Mouse (Mus musculus) activated CD4-positive, CD25-positive, alpha-beta regulatory T cell, adult 4 months (primary cell): ENCODE data around the gene Stat5a. TPM values are rescaled to one million over a fixed set of nuclear protein-coding genes. Genes with fewer than 3 reads are reported as not detected.

ENCODE experiments used
- ATAC-seq: one replicate; pipeline ENCODE4 v1.8.0; 2017
- polyA plus RNA-seq, 2 experiments: library from polyadenylated mRNA; unstranded; fragments of 100-300 nt; shearing (Covaris generic); gene quantifications; one replicate each; pipeline ENCODE4 v1.2.1; 2017

Stat5a gene
- polyA plus RNA-seq, result 10 to 100 TPM; 23.8 to 37.0 TPM

DNA sequence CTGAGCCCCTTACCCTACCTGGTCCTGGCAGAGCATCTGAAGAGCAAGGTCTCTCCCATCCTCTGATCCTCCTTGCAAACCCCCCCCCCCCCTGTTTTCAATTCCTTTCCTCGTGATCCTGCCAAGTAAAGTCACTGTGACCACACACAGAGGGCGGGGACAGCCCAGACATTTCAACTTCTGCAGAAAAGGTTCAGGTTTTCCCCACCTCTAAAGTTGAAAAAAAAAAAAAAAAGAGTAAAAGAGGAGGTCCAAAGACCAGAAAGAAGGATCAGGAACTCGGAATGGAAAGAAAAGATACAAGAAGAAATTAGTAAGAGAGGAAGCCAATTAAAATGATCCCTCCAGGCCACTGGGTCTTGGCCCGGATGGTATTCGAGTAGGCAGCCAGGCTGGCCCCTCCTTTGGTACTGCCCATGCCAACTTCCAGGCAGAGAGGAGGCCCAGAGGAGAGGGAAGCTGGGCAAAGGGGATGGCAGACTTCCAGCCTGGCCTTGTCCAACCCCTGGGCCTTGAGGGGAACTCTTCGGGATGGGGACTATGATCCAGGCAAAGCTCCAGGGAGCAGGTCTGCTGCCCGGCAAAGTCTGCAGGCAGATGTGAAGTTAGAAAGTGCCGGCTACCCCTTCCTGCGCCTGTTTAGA lies at the start of gene Stat5a:
Gene Stat5a, plus strand, starts transcription at position 417 of the 644 bp plus-strand sequence.
- ATAC-seq, result no peak

DNA sequence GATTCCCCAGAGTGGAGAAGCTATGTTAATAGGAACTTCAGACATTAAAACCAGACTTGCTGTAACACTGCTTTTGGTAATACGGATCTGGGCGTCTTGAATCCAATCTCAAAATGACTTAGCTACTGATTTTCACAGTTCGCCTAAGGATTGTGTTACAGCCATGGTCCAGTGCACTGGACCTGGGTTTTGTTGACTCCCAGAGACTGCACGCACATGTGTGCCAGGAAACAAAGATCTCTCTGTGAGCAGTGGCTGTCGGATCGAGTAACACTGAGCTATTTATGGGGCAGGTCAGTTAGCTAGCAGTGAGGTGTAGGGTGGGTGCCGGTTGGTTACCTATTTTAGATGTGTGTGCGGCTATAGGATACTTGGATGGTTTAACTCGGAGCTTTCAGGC lies 48.6 kb upstream of the Stat5a start:
- ATAC-seq, result no peak

DNA sequence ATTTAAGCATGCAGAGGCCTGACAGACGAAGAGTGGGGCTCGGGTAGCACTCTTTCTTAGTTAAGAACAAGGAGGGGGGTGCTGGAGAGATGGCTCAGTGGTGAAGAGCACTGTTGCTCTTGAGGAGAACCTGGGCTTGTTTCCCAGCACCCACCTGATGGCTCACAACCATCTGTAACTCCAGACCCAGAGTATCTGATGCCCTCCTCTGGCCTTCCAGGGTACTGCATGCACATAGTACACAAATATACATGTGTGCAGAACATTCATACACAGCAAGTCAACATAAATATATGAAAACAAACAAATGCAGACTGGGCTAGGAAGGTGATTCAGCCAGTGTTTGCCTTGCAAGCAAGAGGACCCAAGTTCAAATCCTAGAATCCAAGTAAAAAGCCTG lies 48.0 kb upstream of the Stat5a start:
- ATAC-seq, result no peak

DNA sequence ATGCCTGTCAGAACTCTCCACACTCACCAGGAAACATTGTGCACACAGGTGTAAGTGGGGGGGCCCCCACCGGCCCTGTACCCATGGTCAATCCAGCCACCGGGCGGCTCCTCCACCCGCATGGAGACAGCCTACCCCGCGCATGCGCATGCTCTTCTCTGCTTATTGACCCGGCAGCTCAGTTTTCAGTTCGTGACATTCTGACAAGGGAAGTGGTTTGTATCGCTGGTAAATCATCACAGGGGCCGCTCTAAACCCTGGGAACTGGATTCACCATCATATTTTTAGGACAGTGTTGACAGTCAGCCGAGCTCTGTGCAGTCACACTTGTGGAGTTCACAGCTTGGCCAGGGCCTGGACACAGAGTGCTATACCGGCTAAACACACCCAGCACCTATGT lies 44.7 kb upstream of the Stat5a start:
- ATAC-seq, result peak; percentile 81

DNA sequence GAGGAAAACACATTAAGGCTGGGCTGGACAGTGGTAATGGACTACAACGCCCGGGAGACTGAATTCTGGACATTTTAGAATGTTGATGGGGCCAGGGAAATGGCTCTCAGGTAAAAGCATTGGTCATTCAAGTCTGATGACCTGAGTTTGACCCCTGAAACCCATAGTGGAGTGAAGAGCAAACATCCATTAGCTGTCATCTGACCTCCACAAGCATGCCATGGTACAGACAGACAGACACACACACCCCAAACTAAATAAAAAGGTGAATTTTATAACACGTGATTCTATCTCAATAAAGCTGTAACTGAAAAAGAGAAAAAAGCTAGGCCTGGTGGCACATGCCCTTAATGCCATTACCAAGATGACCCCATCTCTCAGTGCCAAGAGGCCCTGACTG lies 42.8 kb upstream of the Stat5a start:
- no peak for ATAC-seq

DNA sequence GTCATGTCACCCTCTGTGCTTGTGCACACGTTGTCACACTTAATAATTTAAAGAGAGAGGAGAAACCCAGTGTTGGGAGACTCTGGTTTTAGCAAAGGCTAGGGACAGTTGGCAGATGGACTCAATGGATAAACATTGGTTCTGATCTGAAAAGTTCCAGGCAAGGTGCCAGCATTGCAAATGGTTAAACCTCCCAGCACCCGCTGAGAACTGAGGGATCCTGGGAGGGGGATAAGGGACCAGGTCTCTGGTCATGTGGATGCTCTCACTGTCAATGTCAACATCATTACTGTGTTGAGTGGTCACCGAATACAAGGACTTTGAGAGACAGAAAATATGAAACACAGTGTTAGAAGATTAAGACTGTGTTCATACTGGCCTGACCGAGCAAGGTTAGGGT lies 42.4 kb upstream of the Stat5a start:
- ATAC-seq, result no peak

DNA sequence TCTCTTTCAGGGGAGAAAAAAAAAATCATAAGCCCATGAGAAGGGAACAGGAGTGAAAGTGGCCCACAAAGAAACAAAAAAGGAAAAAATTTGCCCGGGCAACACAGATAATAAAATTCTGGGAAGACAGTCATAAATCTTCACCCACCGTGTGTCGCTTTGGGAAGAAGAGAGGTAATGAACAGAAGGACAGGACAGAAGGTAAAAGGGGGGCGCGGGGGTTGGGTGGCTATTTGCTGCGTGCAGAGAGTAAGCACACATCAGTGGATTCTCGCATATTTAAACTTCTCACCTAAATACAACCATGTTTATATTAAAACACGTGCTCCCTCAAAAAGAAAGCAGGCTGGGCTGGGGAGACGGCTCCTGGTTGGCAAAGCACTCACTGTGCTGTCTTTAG lies 41.8 kb upstream of the Stat5a start:
- ATAC-seq, result no peak

DNA sequence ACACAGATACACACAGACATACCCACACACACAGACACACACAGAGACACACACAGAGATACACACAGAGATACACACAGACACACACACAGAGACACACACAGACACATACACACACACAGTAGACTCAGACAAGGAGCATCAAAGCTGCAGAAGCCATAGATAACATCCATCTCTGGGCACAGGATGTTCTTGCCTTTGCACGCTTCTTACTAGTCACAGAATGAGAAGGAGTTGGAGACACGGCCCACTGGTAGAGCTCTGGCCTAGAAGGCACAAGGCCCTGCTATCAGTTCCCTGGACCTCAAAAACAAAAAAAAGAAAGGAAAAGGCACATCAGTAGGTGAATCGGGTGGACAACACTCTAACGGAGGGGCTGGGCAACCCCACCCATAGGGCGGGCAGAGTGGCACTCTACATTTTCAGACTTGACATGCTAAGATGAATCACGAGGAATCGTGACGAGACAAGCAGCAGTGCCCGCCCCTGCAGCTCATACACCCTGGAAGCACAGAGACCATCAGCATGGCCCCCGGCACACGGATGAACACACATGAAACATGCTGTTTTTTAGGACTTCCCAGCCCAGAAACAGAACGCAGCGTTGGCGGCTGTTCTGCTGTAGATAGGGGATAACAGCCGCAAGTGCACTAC lies 40.7 kb upstream of the Stat5a start:
- ATAC-seq, result peak; percentile 34

DNA sequence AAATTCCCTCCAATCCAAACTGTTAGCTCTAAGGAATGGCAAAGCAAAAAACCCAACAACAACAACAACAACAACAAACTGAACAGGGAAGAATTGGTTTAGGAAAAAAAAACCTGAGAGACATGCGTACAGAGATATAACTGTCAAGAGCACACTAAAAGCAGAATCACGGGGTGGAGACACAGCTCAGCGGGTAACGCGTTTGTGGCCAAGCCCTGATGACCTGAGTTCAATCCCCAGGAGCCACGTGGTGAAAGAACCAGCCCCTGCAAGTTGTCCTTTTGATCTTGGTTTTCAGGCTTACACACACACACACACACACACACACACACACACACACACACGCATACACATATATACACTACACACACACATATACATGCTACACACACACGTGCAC lies 40.1 kb upstream of the Stat5a start:
- ATAC-seq, result no peak

DNA sequence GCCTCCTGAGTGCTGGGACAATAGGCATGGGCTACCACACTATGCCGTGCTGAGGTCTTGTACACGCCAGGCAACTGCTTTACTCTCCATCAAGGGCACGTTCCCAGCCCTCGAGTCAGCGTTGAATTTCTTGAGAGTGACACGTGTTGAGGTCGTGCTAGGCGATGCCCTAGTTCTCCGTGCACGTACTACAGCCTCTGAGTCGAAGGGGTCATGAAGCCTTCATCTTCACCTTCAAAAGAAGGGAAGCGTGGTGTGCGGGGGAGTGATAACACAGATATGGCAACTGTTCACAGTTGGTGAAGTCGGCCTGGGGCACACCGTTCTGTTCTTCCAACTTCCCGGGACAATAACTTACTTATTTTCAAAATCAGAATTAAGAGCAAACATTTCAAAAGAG lies 39.5 kb upstream of the Stat5a start:
- ATAC-seq, result no peak

DNA sequence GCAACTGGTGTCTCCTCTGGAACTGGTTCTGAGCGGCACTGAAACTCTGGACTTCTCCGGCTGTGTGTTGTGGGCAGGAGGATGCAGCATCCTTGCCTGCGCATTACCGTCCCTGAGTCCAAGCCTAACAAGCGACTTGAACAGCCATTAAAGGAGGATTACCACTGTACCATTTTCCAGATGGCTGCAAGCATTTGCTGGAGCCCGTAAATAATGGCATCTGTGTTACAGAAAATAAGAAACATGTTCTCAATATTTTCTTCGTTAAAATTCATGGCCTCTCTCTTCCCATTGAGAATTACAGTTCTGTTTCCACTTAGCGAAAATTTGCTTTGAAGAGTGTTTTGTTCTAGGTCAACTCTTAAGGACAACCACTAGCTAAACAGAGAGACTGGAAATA lies 39.1 kb upstream of the Stat5a start:
- ATAC-seq, result no peak

DNA sequence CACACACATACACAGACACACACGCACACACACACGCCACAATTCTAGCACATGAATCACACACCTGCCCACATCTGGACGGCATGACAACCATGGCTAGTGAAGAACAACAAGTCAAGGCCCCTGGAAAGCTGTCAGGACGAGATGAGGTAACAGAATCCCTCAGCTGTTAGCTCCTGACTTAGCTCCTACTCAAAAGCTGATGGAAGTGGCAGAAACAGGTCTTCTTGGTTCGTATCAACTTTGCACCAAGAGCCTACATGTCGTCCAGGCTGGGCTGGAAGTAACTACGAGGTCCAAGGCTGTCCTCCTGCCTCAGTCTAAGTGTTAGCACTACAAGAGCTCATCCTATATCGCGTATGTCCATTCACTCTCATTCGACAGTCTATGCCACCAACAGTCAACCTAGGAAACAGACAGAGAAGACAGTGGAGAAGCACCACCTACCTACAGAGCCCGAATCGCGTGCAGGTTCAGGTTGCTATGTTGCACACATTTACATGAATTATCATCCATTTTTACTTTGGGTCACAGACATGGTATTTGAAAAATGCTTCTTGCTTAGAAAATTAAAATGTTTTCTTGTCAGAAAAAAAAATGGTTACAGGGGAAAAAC lies 37.4 kb upstream of the Stat5a start:
- no peak for ATAC-seq

DNA sequence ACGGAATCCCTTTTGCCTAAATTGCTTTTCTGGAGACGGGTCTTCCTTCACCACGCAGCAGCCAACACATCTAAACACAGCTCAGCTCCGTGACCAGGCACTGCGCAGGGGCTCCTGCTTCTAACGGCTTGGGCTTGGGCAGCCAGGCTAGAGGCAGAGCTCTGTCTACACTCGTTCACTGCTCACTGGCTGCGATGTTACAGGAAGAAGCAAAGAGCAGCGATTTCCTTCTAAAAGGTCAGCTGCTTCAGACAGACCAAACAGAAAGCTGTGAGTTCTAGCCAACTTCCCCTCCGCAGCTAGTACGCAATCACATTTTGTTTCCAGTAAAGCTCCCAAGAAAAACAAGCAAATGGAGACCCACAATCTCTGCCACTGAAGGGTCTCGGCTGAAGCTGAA lies 36.8 kb upstream of the Stat5a start:
- ATAC-seq, result peak; percentile 67

DNA sequence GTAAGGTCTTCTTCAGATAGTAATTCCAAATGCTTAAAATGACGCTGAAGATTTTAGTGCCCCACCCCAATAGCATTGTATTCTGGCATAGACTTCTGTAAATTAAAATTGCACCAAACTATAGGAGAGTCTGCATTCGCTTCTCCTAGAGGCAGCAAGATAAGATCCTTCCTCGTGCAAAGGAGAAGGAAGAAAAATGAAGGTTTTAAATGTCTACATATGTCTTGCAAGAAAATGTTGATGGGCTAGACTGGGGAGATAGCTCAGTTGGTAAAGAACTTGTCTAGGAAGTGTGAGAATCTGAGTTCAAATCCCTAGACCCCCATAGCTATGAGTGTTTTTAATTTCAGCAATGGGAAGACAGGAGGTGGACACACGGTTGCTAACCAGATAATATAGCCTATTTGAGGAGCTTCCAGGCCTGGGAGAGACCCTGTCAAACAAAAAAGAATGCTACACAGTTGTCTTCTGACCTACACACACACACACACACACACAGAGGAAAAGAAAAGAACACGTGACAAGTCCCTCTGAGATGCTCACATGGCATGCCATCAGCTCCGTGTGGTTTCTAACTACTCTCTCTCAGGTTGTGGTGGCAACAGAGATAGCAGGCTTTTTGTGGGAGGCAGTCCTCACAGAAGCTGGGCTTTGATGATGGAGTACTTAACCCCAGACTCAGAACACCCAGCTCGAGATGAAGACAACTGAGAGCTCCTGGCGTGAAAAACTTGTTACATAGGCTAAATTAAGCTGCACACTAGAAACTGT lies 35.4 kb upstream of the Stat5a start:
- ATAC-seq, result peak; percentile 79

DNA sequence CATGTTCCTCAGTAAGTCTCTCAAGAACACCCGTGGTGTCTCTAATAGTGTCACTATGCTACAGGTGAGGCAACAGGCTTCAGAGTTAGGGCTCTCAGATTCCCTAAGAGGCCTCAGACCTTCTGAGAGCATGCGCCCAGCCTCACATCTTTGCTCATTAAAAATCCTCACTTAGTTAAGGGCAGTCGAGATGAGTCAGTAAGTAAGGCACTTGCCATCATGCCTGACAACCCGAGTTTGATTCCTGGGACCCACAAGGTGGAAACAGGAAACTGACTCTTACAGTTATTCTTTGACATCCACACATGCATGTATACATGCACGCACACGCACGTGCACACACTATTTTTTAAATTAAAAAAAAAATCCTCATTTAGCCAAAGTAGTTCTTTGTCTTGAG lies 34.7 kb upstream of the Stat5a start:
- ATAC-seq, result no peak

DNA sequence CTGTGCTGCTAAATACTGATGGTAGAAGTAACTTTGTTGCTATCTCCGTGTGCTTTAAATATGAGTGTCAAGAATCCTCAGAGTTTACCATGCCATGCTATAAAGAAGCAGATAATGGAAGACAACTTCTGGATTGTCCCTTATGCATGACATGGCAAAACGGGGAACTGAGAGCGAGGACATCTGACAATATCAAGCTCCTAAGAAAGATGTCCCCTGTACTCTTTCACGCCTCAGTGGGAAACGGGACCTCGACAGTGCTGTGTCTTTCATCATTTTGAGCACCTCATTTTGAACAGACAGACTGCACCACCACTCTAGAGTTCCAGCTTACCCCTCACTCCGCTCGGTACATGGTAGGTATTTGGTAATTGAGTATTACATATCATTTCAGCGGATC lies 33.7 kb upstream of the Stat5a start:
- no peak for ATAC-seq

DNA sequence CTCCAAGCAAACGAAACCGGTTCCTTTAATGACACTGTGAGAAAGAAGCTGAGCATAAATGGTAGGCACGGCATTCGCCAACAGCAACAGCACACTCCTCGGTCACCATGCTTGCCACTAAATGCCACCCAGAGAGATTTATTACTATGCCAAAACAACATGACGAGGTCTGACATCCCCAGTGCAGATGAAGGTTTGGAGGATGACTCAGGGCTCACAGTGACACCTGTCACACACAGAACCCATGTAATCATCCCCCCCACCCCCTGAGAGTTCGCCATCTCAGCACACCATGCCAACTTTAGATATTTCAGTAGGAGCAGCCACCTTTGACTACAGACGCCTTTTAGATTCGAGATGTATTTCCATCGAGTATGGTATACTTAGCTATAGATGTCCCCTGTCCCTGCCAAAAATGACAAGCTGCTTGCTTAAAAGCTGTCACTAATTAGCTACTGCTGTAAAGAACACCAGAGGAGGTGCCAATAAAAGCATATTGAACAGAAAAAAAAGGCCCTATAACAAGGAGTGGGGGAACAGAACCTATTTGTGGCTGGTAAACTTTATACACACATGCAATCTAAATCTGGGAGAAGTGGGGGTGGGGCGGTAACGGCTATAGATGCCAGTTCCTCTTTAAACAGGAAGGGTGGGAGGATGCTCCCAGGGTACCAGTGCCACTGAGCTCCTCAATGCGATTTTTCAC lies 32.8 kb upstream of the Stat5a start:
- no peak for ATAC-seq

DNA sequence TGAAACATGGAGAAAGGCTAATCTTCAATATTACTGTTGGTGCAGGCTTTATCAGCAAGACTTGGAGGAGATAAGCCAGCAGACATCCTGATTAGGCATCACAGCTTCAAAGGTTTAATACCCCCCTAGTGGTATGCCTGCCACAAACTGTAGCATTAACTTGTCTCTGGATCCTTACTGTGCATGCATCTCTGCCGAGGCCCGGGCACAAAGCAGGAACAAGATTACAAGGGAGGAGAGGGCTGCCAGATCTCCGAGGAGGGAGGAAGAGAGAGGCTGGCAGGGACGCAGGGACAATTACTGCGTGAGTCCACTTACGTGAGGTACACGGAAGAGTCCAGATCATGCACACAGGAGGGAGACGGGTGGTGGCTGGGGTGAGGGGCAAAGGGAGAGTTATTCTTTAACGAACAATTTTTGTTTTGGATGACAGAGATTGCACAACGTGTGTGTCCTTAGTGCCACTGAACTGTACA lies 30.4 kb upstream of the Stat5a start:
- ATAC-seq, result no peak

DNA sequence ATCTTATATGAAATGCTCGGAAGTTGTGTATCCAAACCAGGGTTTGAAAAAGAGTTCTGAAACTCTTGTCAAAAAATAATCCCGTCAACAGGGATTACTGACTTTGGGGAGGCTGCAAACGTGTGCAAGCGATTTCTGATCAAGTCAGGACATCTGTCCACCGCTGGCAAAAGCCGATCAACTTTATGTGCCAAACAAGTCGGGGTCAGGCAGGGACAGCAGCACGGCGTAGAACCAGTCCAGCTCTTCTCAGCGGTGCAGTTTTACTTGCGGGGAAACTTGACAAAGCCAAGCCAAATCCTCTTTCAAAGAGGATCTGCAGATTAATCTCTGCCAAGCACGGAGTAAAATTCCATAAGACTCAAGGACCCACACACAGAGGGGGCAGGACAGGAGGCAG lies 29.5 kb upstream of the Stat5a start:
- no peak for ATAC-seq

DNA sequence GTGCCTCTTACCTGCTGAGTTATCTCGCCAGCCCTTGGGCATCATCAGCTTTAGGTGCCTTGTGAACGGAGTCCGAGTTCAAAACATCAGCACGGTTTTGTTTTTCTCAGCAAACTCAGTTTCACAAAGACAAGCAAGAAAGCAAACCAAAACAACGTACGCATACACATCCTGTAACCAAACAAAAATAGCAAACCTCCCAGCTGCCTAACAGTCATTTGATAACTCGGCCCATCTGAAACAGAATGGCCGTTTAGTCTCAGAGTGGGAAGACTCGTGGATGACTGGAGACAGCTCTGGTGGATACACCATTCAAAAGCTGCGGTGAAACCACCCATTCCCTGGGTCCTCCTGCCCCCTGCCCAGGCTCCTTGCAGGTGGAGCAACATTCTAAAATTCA lies 27.8 kb upstream of the Stat5a start:
- ATAC-seq, result peak; percentile 38

DNA sequence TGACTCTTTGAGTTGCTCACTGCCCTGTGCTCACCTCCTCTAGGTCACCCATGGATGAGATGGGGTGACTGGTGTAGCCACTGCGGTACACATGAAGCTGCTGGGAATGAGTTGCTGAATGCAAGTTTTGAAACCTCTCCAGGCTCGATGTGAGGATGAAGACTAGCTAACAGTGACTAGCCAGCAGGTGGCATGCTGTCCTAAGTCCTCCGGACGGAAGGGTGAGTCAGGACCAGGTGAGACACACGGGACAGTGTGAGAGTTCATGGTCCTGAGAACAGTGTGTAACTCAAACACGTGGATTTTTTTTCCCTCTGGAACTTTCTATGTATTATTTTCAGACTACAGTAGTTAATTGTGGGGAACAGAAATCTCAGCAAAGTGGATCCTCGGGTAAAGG lies 25.7 kb upstream of the Stat5a start:
- no peak for ATAC-seq

DNA sequence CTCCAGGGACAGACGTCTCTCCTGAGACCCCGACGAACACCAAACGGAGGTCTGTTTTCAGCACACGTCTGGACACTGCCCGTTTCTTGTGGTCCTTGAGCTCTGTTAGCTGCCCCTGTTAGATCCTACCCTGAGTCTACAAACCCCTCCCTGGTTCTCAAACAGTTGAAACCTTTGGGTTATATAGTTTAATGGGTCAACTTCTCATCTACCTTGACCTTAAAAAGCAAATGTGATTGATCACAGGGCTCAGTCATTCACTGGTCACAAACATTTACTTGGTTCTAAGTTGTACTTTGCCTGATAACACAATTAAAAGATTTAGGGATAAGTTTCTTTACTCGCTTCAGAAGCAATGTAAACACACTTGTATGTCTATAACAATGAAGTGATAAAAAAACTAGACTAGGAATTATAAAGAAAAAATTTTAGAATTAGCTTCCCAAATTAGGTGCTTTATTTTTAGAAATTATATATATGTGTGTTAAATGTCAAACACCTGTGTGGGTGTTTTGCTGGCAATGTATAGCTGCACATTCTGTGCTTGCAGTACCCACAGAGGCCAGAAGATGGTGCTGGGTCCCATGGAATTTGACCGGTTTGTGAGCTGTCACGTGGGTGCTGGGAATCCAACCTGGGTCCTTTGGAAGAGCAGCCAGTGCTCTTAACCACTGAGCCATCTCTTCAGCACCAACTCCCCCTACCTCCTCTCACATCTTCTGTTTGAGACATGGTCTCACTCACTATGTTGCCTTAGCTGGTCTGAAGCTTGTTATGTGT lies 22.0 kb upstream of the Stat5a start:
- no peak for ATAC-seq
